Mouse (Mus musculus): ENCODE measurements at regions not wholly inside any gene's neighbourhood (a gene's known extent, or its start where the extent isn't known, plus 50 kb on each side); places are given as distances from the start of the nearest gene placed in this dataset.

DNA sequence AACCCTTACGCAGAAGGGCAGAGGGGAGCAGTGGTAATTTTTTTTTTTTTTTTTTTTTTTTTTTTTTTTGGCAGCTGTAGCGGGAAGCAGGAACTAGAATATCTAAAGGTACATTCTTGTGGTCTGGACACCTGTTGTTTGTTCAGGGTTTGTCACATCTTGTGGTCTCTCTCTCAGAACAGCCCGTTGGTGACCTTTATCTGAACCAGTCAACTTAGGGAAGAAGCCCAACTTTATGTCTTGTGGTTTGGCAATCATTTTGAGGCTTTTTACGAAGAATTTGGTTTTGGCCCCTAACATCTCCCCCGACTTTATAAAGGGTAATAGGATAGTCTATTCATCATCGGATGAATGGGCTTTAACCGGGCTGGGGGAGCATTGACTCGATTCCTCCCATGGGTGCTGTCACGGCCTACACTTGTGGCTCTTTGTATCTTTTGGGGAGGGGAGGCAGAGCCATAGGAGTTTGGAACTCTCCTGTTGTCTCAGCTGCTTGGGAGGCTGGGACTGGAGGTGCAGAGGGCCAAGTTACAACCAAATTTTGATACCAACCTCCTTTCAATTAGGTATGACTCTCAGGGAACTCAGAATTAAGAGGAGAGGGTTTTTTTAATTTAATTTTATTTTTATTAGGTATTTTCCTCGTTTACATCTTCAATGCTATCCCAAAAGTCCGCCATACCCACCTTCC, 609.4 kb upstream of the Cntn5 start:
- TF ChIP-seq CHD2 (IDR thresholded peaks at IDR 0.05; ENCODE audit: low read depth, low read length) (no peak), ZNF384 (IDR thresholded peaks at IDR 0.05; ENCODE audit: low read depth, low read length) (peak; percentile 35; the same call in 1 of the 2 replicates), ZC3H11A (IDR thresholded peaks at IDR 0.05; ENCODE audit: borderline replicate concordance, low read depth, low read length) (no peak)

Data from ES-E14 (cell line).